Mouse (Mus musculus) MEL (cell line): ENCODE results near the gene Marf1. TPM values are rescaled to one million over a fixed set of nuclear protein-coding genes. Genes with fewer than 3 reads are reported as not detected.

Source experiments
- DNase-seq: peaks from one replicate; pipeline ENCODE4 v3.0.0; 2011; ENCODE audit warnings: low read depth, low spot score
- H3K27ac ChIP-seq: 2 replicates; pipeline ENCODE4 v1.5.1; 2012; ENCODE audit warnings: low read depth, mild to moderate bottlenecking, control low read depth, low read length, moderate library complexity; ENCODE audit not compliant: control insufficient read depth
- H3K27me3 ChIP-seq, 2 experiments: fragments of 150-350 bp in 1 of 2; sonication (generic) in 1 of 2; 2 replicates each; pipeline ENCODE4 v1.6.1; 2012; ENCODE audit warnings: low read length in 2 of 2, mild to moderate bottlenecking in 2 of 2, improper control_type of control experiment in 1 of 2, moderate library complexity in 1 of 2; ENCODE audit not compliant: insufficient read depth in 2 of 2, control insufficient read depth in 1 of 2
- H3K36me3 ChIP-seq, 2 experiments: 2 replicates each; pipeline ENCODE4 v1.6.1; 2012 to 2014; ENCODE audit warnings: low read length in 2 of 2, improper control_type of control experiment in 1 of 2, inconsistent platforms in 1 of 2, mild to moderate bottlenecking in 1 of 2; ENCODE audit not compliant: insufficient read depth in 2 of 2, control insufficient read depth in 1 of 2
- H3K4me1 ChIP-seq, 2 experiments: fragments of 150-350 bp in 1 of 2; sonication (generic) in 1 of 2; 2 replicates each; pipeline ENCODE4 v1.6.1; 2012; ENCODE audit warnings: low read length in 2 of 2, improper control_type of control experiment in 1 of 2, mild to moderate bottlenecking in 1 of 2; ENCODE audit not compliant: insufficient read depth in 2 of 2, control insufficient read depth in 1 of 2
- H3K4me3 ChIP-seq, 2 experiments: fragments of 150-350 bp in 1 of 2; sonication (generic) in 1 of 2; 2 replicates each; pipeline ENCODE4 v1.5.1; 2012; ENCODE audit warnings: low read depth in 2 of 2, low read length in 2 of 2, mild to moderate bottlenecking in 2 of 2, moderate library complexity in 2 of 2, control low read depth in 1 of 2, improper control_type of control experiment in 1 of 2; ENCODE audit not compliant: control insufficient read depth in 1 of 2, insufficient read depth in 1 of 2
- H3K79me2 ChIP-seq: 2 replicates; pipeline ENCODE4 v1.6.1; 2012; ENCODE audit warnings: mild to moderate bottlenecking, low read length, moderate library complexity; ENCODE audit not compliant: control insufficient read depth, poor library complexity, insufficient read depth
- H3K9ac ChIP-seq: 2 replicates; pipeline ENCODE4 v1.6.1; 2012; ENCODE audit warnings: low read depth, mild to moderate bottlenecking, control low read depth, low read length, moderate library complexity; ENCODE audit not compliant: control insufficient read depth, poor library complexity, severe bottlenecking
- H3K9me3 ChIP-seq: fragments of 150-350 bp; sonication (generic); replicated peaks from 2 replicates; pipeline ENCODE4 v1.6.1; 2012; ENCODE audit warnings: mild to moderate bottlenecking, low read length, improper control_type of control experiment, moderate library complexity; ENCODE audit not compliant: insufficient read depth
- BHLHE40 ChIP-seq: IDR thresholded peaks from 2 replicates; pipeline ENCODE4 v1.6.1; 2012; ENCODE audit warnings: low read depth, mild to moderate bottlenecking, inconsistent platforms, low read length, improper control_type of control experiment, borderline replicate concordance
- CHD1 ChIP-seq: IDR thresholded peaks from 2 replicates; pipeline ENCODE4 v1.6.1; 2012; ENCODE audit warnings: low read depth, mild to moderate bottlenecking, inconsistent platforms, low read length, improper control_type of control experiment
- CHD2 ChIP-seq: IDR thresholded peaks from 2 replicates; pipeline ENCODE4 v1.6.1; 2011; ENCODE audit warnings: low read length, improper control_type of control experiment
- CTCF ChIP-seq, 3 experiments: IDR thresholded peaks in 2 of 3; conservative IDR thresholded peaks in 1 of 3; 2 replicates each; pipeline ENCODE4 v1.5.1; 2011 to 2012; ENCODE audit warnings: low read length in 3 of 3, low read depth in 2 of 3, mild to moderate bottlenecking in 2 of 3, improper control_type of control experiment in 1 of 3, inconsistent platforms in 1 of 3, mixed read lengths in 1 of 3, moderate library complexity in 1 of 3; ENCODE audit not compliant: control insufficient read depth in 1 of 3, insufficient read depth in 1 of 3, poor library complexity in 1 of 3, severe bottlenecking in 1 of 3
- E2F4 ChIP-seq: IDR thresholded peaks from 2 replicates; pipeline ENCODE4 v1.6.1; 2011; ENCODE audit warnings: low read depth, low read length, improper control_type of control experiment, borderline replicate concordance
- ELF1 ChIP-seq: IDR thresholded peaks from 2 replicates; pipeline ENCODE4 v1.6.1; 2014; ENCODE audit warnings: low read depth, mild to moderate bottlenecking, inconsistent platforms, low read length, improper control_type of control experiment, moderate library complexity
- EP300 ChIP-seq, 2 experiments: IDR thresholded peaks; 2 replicates each; pipeline ENCODE4 v1.6.1; 2011; ENCODE audit warnings: improper control_type of control experiment in 2 of 2, low read length in 2 of 2, low read depth in 1 of 2, mild to moderate bottlenecking in 1 of 2
- ETS1 ChIP-seq: IDR thresholded peaks from 2 replicates; pipeline ENCODE4 v1.6.1; 2012; ENCODE audit warnings: low read depth, mild to moderate bottlenecking, inconsistent platforms, low read length, improper control_type of control experiment, moderate library complexity
- GABPA ChIP-seq: IDR thresholded peaks from 2 replicates; pipeline ENCODE4 v1.6.1; 2012; ENCODE audit warnings: low read depth, mild to moderate bottlenecking, inconsistent platforms, low read length, improper control_type of control experiment, moderate library complexity
- HCFC1 ChIP-seq: IDR thresholded peaks from 2 replicates; pipeline ENCODE4 v1.6.1; 2012; ENCODE audit warnings: low read depth, mild to moderate bottlenecking, inconsistent platforms, low read length, improper control_type of control experiment, moderate library complexity
- JUND ChIP-seq: IDR thresholded peaks from 2 replicates; pipeline ENCODE4 v1.6.1; 2011; ENCODE audit warnings: low read depth, mild to moderate bottlenecking, improper control_type of control experiment, low read length
- KAT2A ChIP-seq: conservative IDR thresholded peaks from 2 replicates; pipeline ENCODE4 v1.6.1; 2012; ENCODE audit warnings: low read depth, low read length, improper control_type of control experiment, inconsistent platforms
- MAFK ChIP-seq: IDR thresholded peaks from 2 replicates; pipeline ENCODE4 v1.6.1; 2011; ENCODE audit warnings: low read depth, mild to moderate bottlenecking, low read length, improper control_type of control experiment, borderline replicate concordance
- MAX ChIP-seq: IDR thresholded peaks from 2 replicates; pipeline ENCODE4 v1.6.1; 2011; ENCODE audit warnings: low read length, improper control_type of control experiment
- MAZ ChIP-seq: IDR thresholded peaks from 2 replicates; pipeline ENCODE4 v1.6.1; 2012; ENCODE audit warnings: low read depth, mild to moderate bottlenecking, inconsistent platforms, low read length, improper control_type of control experiment
- MEF2A ChIP-seq: IDR thresholded peaks from 2 replicates; pipeline ENCODE4 v1.6.1; 2014; ENCODE audit warnings: low read depth, mild to moderate bottlenecking, inconsistent platforms, low read length, improper control_type of control experiment; ENCODE audit not compliant: poor library complexity, insufficient replicate concordance, severe bottlenecking; ENCODE audit errors: extremely low read depth
- MXI1 ChIP-seq: IDR thresholded peaks from 2 replicates; pipeline ENCODE4 v1.6.1; 2011; ENCODE audit warnings: mild to moderate bottlenecking, low read depth, low read length, improper control_type of control experiment
- MYB ChIP-seq: IDR thresholded peaks from 2 replicates; pipeline ENCODE4 v1.6.1; 2011; ENCODE audit warnings: mild to moderate bottlenecking, low read depth, low read length, improper control_type of control experiment
- NELFE ChIP-seq: IDR thresholded peaks from 2 replicates; pipeline ENCODE4 v1.6.1; 2011; ENCODE audit warnings: low read depth, low read length, improper control_type of control experiment
- NRF1 ChIP-seq: IDR thresholded peaks from 2 replicates; pipeline ENCODE4 v1.6.1; 2014; ENCODE audit warnings: low read depth, mild to moderate bottlenecking, inconsistent platforms, low read length, improper control_type of control experiment, moderate library complexity; ENCODE audit not compliant: poor library complexity, insufficient read depth, severe bottlenecking
- POLR2A ChIP-seq, 2 experiments: IDR thresholded peaks; 2 replicates each; pipeline ENCODE4 v1.6.1; 2011 to 2012; ENCODE audit warnings: low read length in 2 of 2, mild to moderate bottlenecking in 2 of 2, control low read depth in 1 of 2, improper control_type of control experiment in 1 of 2, low read depth in 1 of 2, moderate library complexity in 1 of 2; ENCODE audit not compliant: control insufficient read depth in 1 of 2, insufficient read depth in 1 of 2, poor library complexity in 1 of 2
- POLR2AphosphoS2 ChIP-seq: IDR thresholded peaks from 2 replicates; pipeline ENCODE4 v1.6.1; 2011; ENCODE audit warnings: low read length, improper control_type of control experiment
- POLR2AphosphoS5 ChIP-seq: IDR thresholded peaks from 2 replicates; pipeline ENCODE4 v1.6.1; 2012; ENCODE audit warnings: low read depth, borderline replicate concordance, mild to moderate bottlenecking, inconsistent platforms, low read length, moderate library complexity, mixed read lengths
- RCOR1 ChIP-seq: IDR thresholded peaks from 2 replicates; pipeline ENCODE4 v1.6.1; 2012; ENCODE audit warnings: low read depth, mild to moderate bottlenecking, inconsistent platforms, low read length, improper control_type of control experiment
- SIN3A ChIP-seq: IDR thresholded peaks from 2 replicates; pipeline ENCODE4 v1.6.1; 2012; ENCODE audit warnings: low read length, improper control_type of control experiment, inconsistent platforms
- SMC3 ChIP-seq: IDR thresholded peaks from 2 replicates; pipeline ENCODE4 v1.6.1; 2011; ENCODE audit warnings: low read depth, low read length, improper control_type of control experiment
- TAL1 ChIP-seq: IDR thresholded peaks from 2 replicates; pipeline ENCODE4 v1.6.1; 2012; ENCODE audit warnings: mild to moderate bottlenecking, inconsistent platforms, low read length, moderate library complexity, mixed read lengths
- TBP ChIP-seq: IDR thresholded peaks from 2 replicates; pipeline ENCODE4 v1.8.0; 2011; ENCODE audit warnings: low read depth, low read length, improper control_type of control experiment
- TCF12 ChIP-seq: IDR thresholded peaks from 2 replicates; pipeline ENCODE4 v1.6.1; 2014; ENCODE audit warnings: low read depth, mild to moderate bottlenecking, inconsistent platforms, low read length, improper control_type of control experiment, moderate library complexity
- UBTF ChIP-seq: IDR thresholded peaks from 2 replicates; pipeline ENCODE4 v1.6.1; 2012; ENCODE audit warnings: low read depth, mild to moderate bottlenecking, inconsistent platforms, low read length, improper control_type of control experiment, moderate library complexity, borderline replicate concordance; ENCODE audit not compliant: insufficient read depth
- USF1 ChIP-seq: IDR thresholded peaks from 2 replicates; pipeline ENCODE4 v1.6.1; 2014; ENCODE audit warnings: low read depth, mild to moderate bottlenecking, inconsistent platforms, low read length, improper control_type of control experiment, moderate library complexity
- USF2 ChIP-seq, 2 experiments: IDR thresholded peaks; 2 replicates each; pipeline ENCODE4 v1.6.1; 2011 to 2012; ENCODE audit warnings: improper control_type of control experiment in 2 of 2, low read length in 2 of 2, borderline replicate concordance in 1 of 2, inconsistent platforms in 1 of 2, low read depth in 1 of 2, mild to moderate bottlenecking in 1 of 2; ENCODE audit not compliant: insufficient read depth in 1 of 2
- ZC3H11A ChIP-seq: IDR thresholded peaks from 2 replicates; pipeline ENCODE4 v1.6.1; 2012; ENCODE audit warnings: low read depth, mild to moderate bottlenecking, inconsistent platforms, low read length, improper control_type of control experiment
- ZKSCAN1 ChIP-seq: IDR thresholded peaks from 2 replicates; pipeline ENCODE4 v1.6.1; 2012; ENCODE audit warnings: low read depth, mild to moderate bottlenecking, inconsistent platforms, low read length, improper control_type of control experiment, moderate library complexity
- ZMIZ1 ChIP-seq: IDR thresholded peaks from 2 replicates; pipeline ENCODE4 v1.6.1; 2012; ENCODE audit warnings: low read depth, mild to moderate bottlenecking, inconsistent platforms, low read length, improper control_type of control experiment, moderate library complexity
- ZNF384 ChIP-seq: IDR thresholded peaks from 2 replicates; pipeline ENCODE4 v1.6.1; 2012; ENCODE audit warnings: low read depth, mild to moderate bottlenecking, inconsistent platforms, low read length, improper control_type of control experiment
- polyA plus RNA-seq, 2 experiments: library from polyadenylated mRNA; stranded (reverse) in 1 of 2; unstranded in 1 of 2; fragments of >175 nt in 1 of 2; fragments of >200 nt in 1 of 2; gene quantifications; 2 replicates each; pipeline versions ENCODE4 v1.2.1 to v1.2.4; 2012; ENCODE audit warnings: low replicate concordance in 2 of 2, low read depth in 1 of 2; ENCODE audit not compliant: insufficient read length in 2 of 2, insufficient read depth in 1 of 2, missing spikeins in 1 of 2
- total RNA-seq: library from RNA; depleted of rRNA; stranded (reverse); fragments of 300-350 nt; gene quantifications from 2 replicates; pipeline ENCODE4 v1.2.3, GENCODE M21; 2012; rRNA removed

The Marf1 gene
- total RNA-seq (8.7 and 9.3 TPM in 2 replicates), polyA plus RNA-seq (10 to 100 TPM in 1 of 2 experiments, not detected in 1; 16.2 TPM)

DNA sequence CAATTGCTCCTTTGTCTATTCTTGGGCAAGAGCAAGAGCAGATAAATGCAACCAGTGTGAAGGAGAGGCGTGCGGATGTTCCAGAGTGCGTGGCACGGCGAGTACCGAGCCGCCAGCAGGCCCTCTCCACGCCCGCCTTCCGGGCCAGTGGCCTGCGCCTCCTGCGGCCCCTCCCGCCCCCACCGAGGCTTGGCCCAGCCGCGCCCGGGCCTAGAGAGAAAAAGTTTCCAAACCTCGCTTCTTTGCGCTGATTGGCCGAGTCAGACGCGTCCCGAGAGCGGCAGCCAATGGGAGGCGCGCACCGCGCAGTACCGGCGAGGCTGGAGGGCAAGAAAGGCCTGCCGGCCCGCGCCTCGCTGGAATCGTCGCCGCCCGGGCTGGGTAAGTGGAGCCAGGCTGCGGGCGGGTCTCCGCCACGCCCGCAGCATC is at the start of gene Marf1, which contains the start of gene Nde1:
Gene Marf1, minus strand, starts transcription at position 364 of the 429 bp plus-strand sequence.
Gene Nde1, plus strand, starts transcription at position 288 of the 429 bp plus-strand sequence.
- H3K36me3 ChIP-seq: peaks cover 0 to 19% of the 10 kb centered on the region in 2 experiments; a peak in 2 of 4 replicates
- peak within 1 kb of the TSS; percentile 93 for H3K9ac ChIP-seq
- DNase-seq: peak; percentile 94
- no peaks in the 10 kb centered on the region for H3K9me3 ChIP-seq
- peaks cover 22% of the 10 kb centered on the region for H3K79me2 ChIP-seq
- H3K27ac ChIP-seq: peak within 1 kb of the TSS; percentile 90
- peaks cover 0 to 8% of the 10 kb centered on the region in 2 experiments; a peak in 3 of 4 replicates for H3K4me1 ChIP-seq
- no peaks in the 10 kb centered on the region for H3K27me3 ChIP-seq
- H3K4me3 ChIP-seq: peak within 1 kb of the TSS; percentile 83 to 85
- TF ChIP-seq EP300 (IDR thresholded peaks at IDR 0.05; ENCODE audit: low read depth in 1 of 2, low read length in 2 of 2) (peak; percentile 16 to 17; a peak in 1 of 4 replicates), HCFC1 (peak; percentile 61), ZC3H11A (no peak), USF2 (IDR thresholded peaks at IDR 0.05; ENCODE audit: borderline replicate concordance in 1 of 2, insufficient read depth in 1 of 2, low read depth in 1 of 2, low read length in 2 of 2) (no peak), ZNF384 (peak; percentile 29; the same call in 1 of the 2 replicates), JUND (no peak), POLR2AphosphoS2 (peak; percentile 63), ZMIZ1 (peak; percentile 71), MAFK (no peak), NELFE (peak; percentile 79), BHLHE40 (no peak), POLR2AphosphoS5 (no peak), SMC3 (no peak), MYB (no peak), E2F4 (peak; percentile 66; the same call in 1 of the 2 replicates), MAZ (peak; percentile 91), USF1 (0 out of 2 replicates have a peak, but pooled peaks have one; percentile 10), NRF1 (0 out of 2 replicates have a peak, but pooled peaks have one; percentile 13), TBP (peak; percentile 23; the same call in 1 of the 2 replicates), UBTF (peak; percentile 95; the same call in 1 of the 2 replicates), CHD2 (no peak), MAX (peak; percentile 57), MEF2A (no peak), ETS1 (no peak; the same call in 1 of the 2 replicates), SIN3A (peak; percentile 65; the same call in 1 of the 2 replicates), KAT2A (no peak), CTCF (IDR thresholded peaks at IDR 0.05 in 2 of 3, conservative IDR thresholded peaks at IDR 0.05 in 1 of 3; ENCODE audit: control insufficient read depth in 1 of 3, insufficient read depth in 1 of 3, low read depth in 2 of 3, low read length in 3 of 3, poor library complexity in 1 of 3, severe bottlenecking in 1 of 3) (no peak), GABPA (no peak), TCF12 (peak; percentile 39; the same call in 1 of the 2 replicates), ELF1 (no peak; the same call in 1 of the 2 replicates), MXI1 (peak; percentile 82), POLR2A (IDR thresholded peaks at IDR 0.05; ENCODE audit: control insufficient read depth in 1 of 2, insufficient read depth in 1 of 2, low read depth in 1 of 2, low read length in 2 of 2, poor library complexity in 1 of 2) (peak; percentile 84 to 90), TAL1 (no peak), ZKSCAN1 (no peak; the same call in 1 of the 2 replicates), CHD1 (no peak), RCOR1 (no peak)
